Mouse (Mus musculus) kidney, embryonic 14.5 days (tissue): Measurements from ENCODE around the gene Lrg1. TPM values are rescaled to one million over a fixed set of nuclear protein-coding genes. Genes with fewer than 3 reads are reported as not detected.

ENCODE experiments used
- ATAC-seq: fragments of 200-750 bp; cut with Nextera tagmentation; 2 replicates; pipeline ENCODE4 v1.8.0; 2017; ENCODE audit warnings: moderate number of reproducible peaks, mild to moderate bottlenecking, moderate TSS enrichment, moderate library complexity; ENCODE audit not compliant: low FRiP score, low TSS enrichment
- H3K27ac ChIP-seq: fragments of 300-500 bp; sonication (generic); 2 replicates; pipeline ENCODE4 v1.5.1; 2014; ENCODE audit warnings: low read depth, mild to moderate bottlenecking, low read length, moderate library complexity, mixed read lengths
- H3K27me3 ChIP-seq: fragments of 300-500 bp; sonication (generic); 2 replicates; pipeline ENCODE4 v1.6.1; 2014; ENCODE audit warnings: mild to moderate bottlenecking, low read length; ENCODE audit not compliant: control insufficient read depth, insufficient read depth
- H3K36me3 ChIP-seq: fragments of 300-500 bp; sonication (generic); 2 replicates; pipeline ENCODE4 v1.6.1; 2014; ENCODE audit warnings: low read length, mixed read lengths; ENCODE audit not compliant: control insufficient read depth, insufficient read depth
- H3K4me1 ChIP-seq: fragments of 300-500 bp; sonication (generic); 2 replicates; pipeline ENCODE4 v1.6.1; 2014; ENCODE audit warnings: low read length, mixed read lengths; ENCODE audit not compliant: control insufficient read depth, insufficient read depth
- H3K4me2 ChIP-seq: fragments of 300-500 bp; sonication (generic); replicated peaks from 2 replicates; pipeline ENCODE4 v1.6.1; 2014; ENCODE audit warnings: low read depth, mild to moderate bottlenecking, low read length
- H3K4me3 ChIP-seq: fragments of 300-500 bp; sonication (generic); 2 replicates; pipeline ENCODE4 v1.5.1; 2014; ENCODE audit warnings: mild to moderate bottlenecking, low read length
- H3K9ac ChIP-seq: fragments of 300-500 bp; sonication (generic); 2 replicates; pipeline ENCODE4 v1.6.1; 2014; ENCODE audit warnings: low read depth, mild to moderate bottlenecking, low read length, moderate library complexity
- H3K9me3 ChIP-seq: fragments of 300-500 bp; sonication (generic); 2 replicates; pipeline ENCODE4 v1.6.1; 2016; ENCODE audit warnings: low read length; ENCODE audit not compliant: control insufficient read depth
- whole genome bisulfite sequencing: fragments of 180-500 bp; shearing (Covaris S2); extraction: QIAGEN DNeasy Blood & Tissue Kit; methylation state at CpG from one replicate; pipeline ENCODE4 v1.1.7; 2014; 5-methylcytosine and 5-hydroxymethylcytosine counted together
- polyA plus RNA-seq: library from polyadenylated mRNA; unstranded; fragments of >200 nt; fragmentation: Nextera tagmentation; extraction: Ambion mirVana; gene quantifications from 2 replicates; pipeline ENCODE4 v1.2.1, GENCODE M21; 2014

The Lrg1 gene
- polyA plus RNA-seq, 1 experiment from 2014 or later: not detected

- Histone ChIP-seq H3K4me3 (peak overlapping the region; percentile 18), H3K36me3 (no peaks in the 10 kb centered on the region), H3K4me1 (peaks cover 12% of the 10 kb centered on the region; the same call in 1 of the 2 replicates), H3K4me2 (peak overlapping the region; percentile 35), H3K27ac (no peak overlapping the region), H3K9ac (no peak overlapping the region), H3K9me3 (peaks cover 9% of the 10 kb centered on the region), H3K27me3 (peaks cover 56% of the 10 kb centered on the region)
- WGBS: 29% methylated on average over 12 of the region's 12 CpGs
- peak; percentile 24; the same call in 1 of the 2 replicates for ATAC-seq
Observed at GRCm38 (mm10) chr17:56119431-56119830, 2.4 kb downstream of the Lrg1 start.

DNA sequence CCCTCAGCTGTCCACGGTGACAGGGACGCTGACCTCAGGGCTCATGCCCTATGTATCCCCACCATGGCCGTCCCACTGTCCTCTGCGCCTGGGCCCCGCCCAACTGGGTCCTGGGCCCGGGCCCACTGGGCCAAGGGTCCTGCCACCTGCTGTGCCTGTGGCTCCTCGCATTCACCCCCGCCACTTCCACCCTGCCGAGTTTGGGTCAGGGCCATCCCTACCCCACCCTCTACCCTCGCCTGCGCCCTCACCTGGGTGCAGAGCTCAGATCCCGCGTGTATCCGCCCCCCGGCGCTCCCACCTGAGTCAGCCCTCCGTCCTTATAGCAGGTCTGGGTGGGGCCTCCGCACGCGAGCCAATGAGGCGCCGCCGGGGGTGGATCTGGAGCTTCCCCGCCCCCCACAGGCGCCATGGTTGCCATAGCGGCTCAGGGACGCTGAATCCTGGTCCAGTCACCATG, 4.5 kb downstream of the Lrg1 start, which contains the start of gene Plin5:
Plin5 (minus strand) TSS at position 346 of the 460 bp plus-strand sequence.
- WGBS: 1% methylated on average over 27 of the region's 27 CpGs
- H3K4me2 ChIP-seq: peak within 1 kb of the TSS; percentile 61
- H3K9me3 ChIP-seq: peaks cover 2% of the 10 kb centered on the region
- H3K4me1 ChIP-seq: peaks cover 12% of the 10 kb centered on the region; the same call in 1 of the 2 replicates
- no peak within 1 kb of the TSS for H3K27ac ChIP-seq
- peaks cover 37% of the 10 kb centered on the region for H3K27me3 ChIP-seq
- no peak within 1 kb of the TSS for H3K9ac ChIP-seq
- H3K4me3 ChIP-seq: peak within 1 kb of the TSS; percentile 35
- peak; percentile 36; the same call in 1 of the 2 replicates for ATAC-seq
- no peaks in the 10 kb centered on the region for H3K36me3 ChIP-seq

DNA sequence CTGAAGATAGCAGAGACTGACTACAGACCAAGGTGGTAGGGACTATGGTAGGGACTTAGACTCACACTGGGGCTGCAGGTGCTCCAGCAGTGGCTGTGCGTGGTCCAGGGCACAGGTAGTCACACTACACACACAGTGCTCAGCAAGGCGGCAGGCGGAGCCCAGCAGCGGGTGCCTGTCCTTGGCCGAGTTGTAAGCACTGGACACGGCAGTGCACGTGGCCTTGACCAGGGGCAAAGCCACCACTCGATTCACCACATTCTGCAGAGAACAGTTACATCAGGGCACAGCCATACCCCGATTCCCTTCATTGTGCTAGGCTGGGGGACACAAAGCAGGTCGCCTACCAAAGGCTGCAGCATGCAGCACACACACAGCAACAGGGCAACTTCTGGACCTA, 5.6 kb downstream of the Lrg1 start:
- H3K4me1 ChIP-seq: peaks cover 12% of the 10 kb centered on the region; the same call in 1 of the 2 replicates
- H3K27ac ChIP-seq: no peak overlapping the region
- no peak overlapping the region for H3K4me2 ChIP-seq
- 77% methylated on average over 10 of the region's 10 CpGs for WGBS
- no peaks in the 10 kb centered on the region for H3K9me3 ChIP-seq
- peaks cover 27% of the 10 kb centered on the region for H3K27me3 ChIP-seq
- no peak for ATAC-seq
- H3K4me3 ChIP-seq: no peak overlapping the region
- H3K36me3 ChIP-seq: no peaks in the 10 kb centered on the region
- no peak overlapping the region for H3K9ac ChIP-seq

- H3K4me1 ChIP-seq: no peaks in the 10 kb centered on the region
- WGBS: 59% methylated on average over 3 of the region's 3 CpGs
- ATAC-seq: no peak
- no peaks in the 10 kb centered on the region for H3K9me3 ChIP-seq
- H3K4me3 ChIP-seq: no peak overlapping the region
- no peak overlapping the region for H3K9ac ChIP-seq
- H3K4me2 ChIP-seq: no peak overlapping the region
- no peaks in the 10 kb centered on the region for H3K27me3 ChIP-seq
- H3K36me3 ChIP-seq: no peaks in the 10 kb centered on the region
- no peak overlapping the region for H3K27ac ChIP-seq
Observed at GRCm38 (mm10) chr17:56112743-56113142, 9.1 kb downstream of the Lrg1 start.

- no peak overlapping the region for H3K4me3 ChIP-seq
- WGBS: 48% methylated on average over 5 of the region's 5 CpGs
- 0 out of 2 replicates have a peak, but pooled peaks have one; percentile 22 for ATAC-seq
- no peak overlapping the region for H3K4me2 ChIP-seq
- H3K27ac ChIP-seq: no peak overlapping the region
- H3K36me3 ChIP-seq: no peaks in the 10 kb centered on the region
- H3K9me3 ChIP-seq: no peaks in the 10 kb centered on the region
- H3K9ac ChIP-seq: no peak overlapping the region
- no peaks in the 10 kb centered on the region for H3K4me1 ChIP-seq
- H3K27me3 ChIP-seq: no peaks in the 10 kb centered on the region
Observed at GRCm38 (mm10) chr17:56111864-56112263, 9.9 kb downstream of the Lrg1 start.

DNA sequence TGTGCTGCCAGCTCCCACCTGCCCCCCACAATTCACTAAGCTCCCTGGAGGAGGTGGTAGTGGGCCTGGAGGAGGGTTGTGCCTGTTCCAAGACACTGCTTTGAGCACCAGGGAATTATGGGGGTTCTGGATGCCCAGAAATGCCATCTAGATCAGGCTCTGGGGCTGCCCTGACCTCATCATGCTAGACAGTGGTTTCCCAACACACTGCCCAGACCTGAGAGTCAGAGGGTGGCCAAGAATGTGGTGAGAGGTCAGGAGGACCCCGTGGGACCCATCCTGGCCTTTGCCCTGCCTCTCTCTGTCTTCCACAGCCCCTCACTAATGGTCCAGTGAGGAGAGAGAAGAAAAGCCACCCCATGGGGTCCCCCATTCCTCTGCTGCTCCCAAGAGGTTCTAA, 10.8 kb downstream of the Lrg1 start:
- WGBS: 67% methylated on average over 1 of the region's 1 CpGs
- H3K4me1 ChIP-seq: no peaks in the 10 kb centered on the region
- H3K9me3 ChIP-seq: no peaks in the 10 kb centered on the region
- no peak overlapping the region for H3K9ac ChIP-seq
- no peak for ATAC-seq
- no peaks in the 10 kb centered on the region for H3K36me3 ChIP-seq
- H3K27me3 ChIP-seq: no peaks in the 10 kb centered on the region
- no peak overlapping the region for H3K27ac ChIP-seq
- no peak overlapping the region for H3K4me2 ChIP-seq
- H3K4me3 ChIP-seq: no peak overlapping the region

DNA sequence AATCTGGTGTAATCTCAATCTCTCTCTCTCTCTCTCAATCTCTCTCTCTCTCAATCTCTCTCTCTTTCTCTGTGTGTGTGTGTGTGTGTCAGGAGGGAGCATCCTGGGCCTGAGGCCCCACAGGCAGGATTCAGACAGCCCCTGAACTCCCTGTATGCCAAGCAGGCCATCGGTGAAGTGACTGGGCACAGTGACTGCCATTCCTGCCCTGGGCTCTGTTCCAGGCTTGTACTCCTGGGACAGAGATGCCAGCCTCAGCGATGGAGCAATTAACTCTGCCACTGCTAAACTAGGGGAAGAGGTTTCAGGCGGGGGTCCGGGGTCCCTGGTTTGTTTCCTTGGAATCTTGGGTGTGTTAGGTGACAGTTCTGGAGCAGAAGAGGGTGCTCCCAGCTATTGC, 11.2 kb downstream of the Lrg1 start:
- Histone ChIP-seq H3K27me3 (no peaks in the 10 kb centered on the region), H3K4me1 (no peaks in the 10 kb centered on the region), H3K4me3 (no peak overlapping the region), H3K9ac (no peak overlapping the region), H3K9me3 (no peaks in the 10 kb centered on the region), H3K4me2 (no peak overlapping the region), H3K27ac (no peak overlapping the region), H3K36me3 (no peaks in the 10 kb centered on the region)
- no peak for ATAC-seq
- 69% methylated on average over 4 of the region's 4 CpGs for WGBS

GRCm38 (mm10) chr17:56109219-56110051, 12.4 kb downstream of the Lrg1 start, which contains the start of gene Plin4:
Gene Plin4, minus strand, starts transcription at chr17:56109803.
- H3K9me3 ChIP-seq: no peaks in the 10 kb centered on the region
- 71% methylated on average over 9 of the region's 10 CpGs for WGBS
- no peak within 1 kb of the TSS for H3K9ac ChIP-seq
- no peak within 1 kb of the TSS for H3K4me3 ChIP-seq
- H3K36me3 ChIP-seq: no peaks in the 10 kb centered on the region
- no peak within 1 kb of the TSS for H3K4me2 ChIP-seq
- no peak within 1 kb of the TSS for H3K27ac ChIP-seq
- H3K4me1 ChIP-seq: no peaks in the 10 kb centered on the region
- no peak for ATAC-seq
- H3K27me3 ChIP-seq: no peaks in the 10 kb centered on the region
